Mouse (Mus musculus): Measurements from ENCODE around the gene Hexb. TPM values are rescaled to one million over a fixed set of nuclear protein-coding genes. Genes with fewer than 3 reads are reported as not detected.

Hexb gene
- polyA plus RNA-seq (2017; shearing (Covaris generic)) = 100 to 1,000 TPM in 1 of 3 experiments, 10 to 100 TPM in 2; 58.3 to 103 (median 64.1) TPM

GRCm38 (mm10) chr13:97197932-97198562 is at the start of gene Hexb:
TSS of gene Hexb (minus strand) at chr13:97198357.
- ATAC-seq = peak; percentile 98

GRCm38 (mm10) chr13:97247754-97248153 is 49.6 kb upstream of the Hexb start:
- ATAC-seq = no peak

- no peak for ATAC-seq
Observed at GRCm38 (mm10) chr13:97246217-97246616, 48.1 kb upstream of the Hexb start.

GRCm38 (mm10) chr13:97245157-97245556 is 47.0 kb upstream of the Hexb start:
- no peak for ATAC-seq

- ATAC-seq = no peak
Observed at GRCm38 (mm10) chr13:97244712-97245105, 46.6 kb upstream of the Hexb start.

- no peak for ATAC-seq
Observed at GRCm38 (mm10) chr13:97243962-97244711, 46.0 kb upstream of the Hexb start.

GRCm38 (mm10) chr13:97242716-97243115 is 44.6 kb upstream of the Hexb start:
- ATAC-seq = no peak

- no peak for ATAC-seq
Observed at GRCm38 (mm10) chr13:97241787-97242280, 43.7 kb upstream of the Hexb start.

GRCm38 (mm10) chr13:97240965-97241786 is 43.0 kb upstream of the Hexb start, which contains the start of gene Enc1:
TSS of gene Enc1 (plus strand) at chr13:97241105.
- peak; percentile 84 for ATAC-seq

GRCm38 (mm10) chr13:97240279-97240964 is 42.3 kb upstream of the Hexb start:
- peak; percentile 8 for ATAC-seq

GRCm38 (mm10) chr13:97239343-97240180 is 41.4 kb upstream of the Hexb start:
- peak; percentile 14 for ATAC-seq

GRCm38 (mm10) chr13:97238181-97238981 is 40.2 kb upstream of the Hexb start:
- ATAC-seq = peak; percentile 2

GRCm38 (mm10) chr13:97237700-97238099 is 39.5 kb upstream of the Hexb start:
- no peak for ATAC-seq

- no peak for ATAC-seq
Observed at GRCm38 (mm10) chr13:97235911-97236310, 37.8 kb upstream of the Hexb start.

- ATAC-seq = peak; percentile 80
Observed at GRCm38 (mm10) chr13:97234785-97235417, 36.7 kb upstream of the Hexb start.

- ATAC-seq = no peak
Observed at GRCm38 (mm10) chr13:97233092-97233491, 34.9 kb upstream of the Hexb start.

GRCm38 (mm10) chr13:97230101-97230500 is 31.9 kb upstream of the Hexb start:
- ATAC-seq = no peak

GRCm38 (mm10) chr13:97227795-97228194 is 29.6 kb upstream of the Hexb start:
- ATAC-seq = no peak

- ATAC-seq = no peak
Observed at GRCm38 (mm10) chr13:97225130-97225529, 27.0 kb upstream of the Hexb start.
